Mouse (Mus musculus): ENCODE measurements around the gene Prss34.

The Prss34 gene

GRCm38 (mm10) chr17:25318354-25318753 lies 20.2 kb downstream of the Prss34 start, which contains the start of gene Prss29:
Gene Prss29, plus strand, starts transcription at chr17:25318654.
- DNase-seq (ENCODE audit: low spot score), result no peak

- no peak for DNase-seq (ENCODE audit: low spot score)
Measured at GRCm38 (mm10) chr17:25320819-25321218, 22.6 kb downstream of the Prss34 start.

- DNase-seq (ENCODE audit: low spot score), result no peak
Measured at GRCm38 (mm10) chr17:25322930-25323329, 24.7 kb downstream of the Prss34 start.

GRCm38 (mm10) chr17:25332321-25332720 lies 34.1 kb downstream of the Prss34 start:
- no peak for DNase-seq (ENCODE audit: low spot score)

GRCm38 (mm10) chr17:25333943-25334342 lies 35.7 kb downstream of the Prss34 start:
- peak; percentile 49 for DNase-seq (ENCODE audit: low spot score)

- no peak for DNase-seq (ENCODE audit: low spot score)
Measured at GRCm38 (mm10) chr17:25338218-25338617, 40.0 kb downstream of the Prss34 start.

- no peak for DNase-seq (ENCODE audit: low spot score)
Measured at GRCm38 (mm10) chr17:25340003-25340402, 41.8 kb downstream of the Prss34 start.

GRCm38 (mm10) chr17:25341490-25341889 lies 43.3 kb downstream of the Prss34 start:
- no peak for DNase-seq (ENCODE audit: low spot score)

GRCm38 (mm10) chr17:25345462-25345861 lies 47.3 kb downstream of the Prss34 start, which contains the start of gene Tpsab1:
Gene Tpsab1, minus strand, starts transcription at chr17:25345562.
- DNase-seq (ENCODE audit: low spot score), result no peak
